Mouse (Mus musculus): ENCODE data around the gene Gm38392. TPM values are rescaled to one million over a fixed set of nuclear protein-coding genes. Genes with fewer than 3 reads are reported as not detected.
"Not testable (repeated sequence)": the region's sequence is repeated elsewhere in the genome, so short reads cannot be mapped to it uniquely, and the experiment has no call there.

The Gm38392 gene
- total RNA-seq, 2 experiments from 2014 or later = 0.33 to 0.43 TPM

DNA sequence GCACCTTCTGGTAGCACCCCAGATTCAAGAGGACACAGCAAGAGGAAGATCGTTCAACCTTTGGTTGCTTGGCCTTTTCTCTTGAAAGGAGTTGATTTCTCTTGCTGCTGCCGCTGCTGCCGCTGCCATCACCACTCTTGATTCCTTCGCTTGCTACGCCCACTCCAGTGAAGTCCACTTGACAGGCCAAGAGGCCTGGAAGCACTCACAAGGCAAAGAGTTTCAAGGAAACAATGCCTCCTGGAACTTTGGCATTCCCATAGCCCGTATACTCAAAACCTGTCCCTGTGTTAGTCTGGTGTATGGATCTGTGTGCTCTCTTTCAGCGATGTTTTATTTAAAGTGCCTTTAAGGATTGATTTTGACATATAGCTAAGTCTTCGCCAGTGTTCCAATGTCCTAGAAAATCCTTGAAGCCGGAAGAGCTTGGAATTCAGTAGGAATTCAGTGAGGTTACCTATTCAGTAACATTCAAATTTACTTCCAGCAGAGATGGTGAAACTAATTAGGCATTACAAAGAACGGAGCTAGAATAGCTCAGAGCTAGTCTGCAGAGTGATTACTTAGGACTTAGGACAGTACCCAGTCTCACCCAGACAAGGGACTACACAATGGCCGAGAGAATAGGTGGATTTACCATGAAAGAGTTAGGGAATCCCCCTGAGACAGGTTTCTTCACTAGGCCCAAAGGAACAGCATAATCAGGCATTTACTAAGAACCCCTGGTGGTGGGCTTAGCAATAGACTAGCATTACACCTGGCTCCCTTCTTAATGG is 5.7 kb downstream of the Gm38392 start:
- intact Hi-C loops (cut with DNase I); DNase-seq: not testable (repeated sequence)

DNA sequence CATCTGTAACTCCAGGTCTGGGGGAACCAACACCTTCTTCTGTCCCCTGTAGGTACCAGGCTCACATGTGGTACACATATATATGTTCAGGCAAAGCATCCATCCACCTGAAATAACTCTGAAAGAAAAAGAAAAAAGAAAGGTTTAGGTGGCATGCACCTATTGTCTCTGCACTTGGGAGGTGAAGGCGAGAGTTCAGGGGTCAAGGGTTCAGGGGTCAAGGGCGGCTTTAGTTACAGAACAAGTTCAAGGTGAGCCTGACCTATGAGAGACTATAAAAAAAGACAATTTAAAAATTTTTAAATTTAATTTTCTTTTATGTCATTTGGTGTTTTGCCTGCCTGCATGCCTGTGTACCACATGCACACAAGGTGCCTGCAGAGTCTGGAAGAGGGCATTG is 7.0 kb downstream of the Gm38392 start:
- DNase-seq = no peak
- intact Hi-C loops (cut with DNase I) = no loop called here

DNA sequence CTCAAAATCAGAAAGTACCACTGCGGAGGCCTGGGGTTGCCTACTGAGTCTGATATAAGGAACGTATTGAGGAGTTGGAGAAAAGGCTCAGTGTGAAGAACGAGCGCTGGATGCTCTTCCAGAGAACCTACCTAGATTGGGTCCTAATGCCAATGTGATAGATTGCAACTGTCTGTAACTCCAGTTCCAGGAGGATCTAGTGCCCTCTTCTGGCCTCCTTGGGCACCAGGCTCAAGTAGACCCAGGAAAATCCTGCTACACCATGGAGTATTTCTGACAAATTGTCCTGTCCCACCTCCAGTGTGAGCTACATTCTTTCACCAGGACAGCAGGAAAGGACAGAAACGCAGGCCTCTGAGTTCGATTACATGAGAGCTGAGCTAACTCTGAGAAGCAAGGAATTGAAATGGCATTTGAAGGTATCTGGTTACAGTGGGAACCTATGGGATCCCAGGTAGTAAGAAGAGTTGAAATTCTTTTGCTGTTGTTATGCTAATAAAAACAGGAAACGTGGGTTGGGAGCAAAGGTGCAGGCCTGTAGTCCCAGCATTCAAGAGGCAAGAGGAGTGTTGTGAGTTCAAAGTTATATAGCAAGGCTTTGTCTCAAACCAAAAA is 10.4 kb downstream of the Gm38392 start:
- intact Hi-C loops (cut with DNase I) = no loop called here
- no peak for DNase-seq

GRCm38 (mm10) chr3:88276121-88276520 is 10.9 kb downstream of the Gm38392 start:
- intact Hi-C loops (cut with DNase I) = no loop called here
- no peak for DNase-seq

- no peak for DNase-seq
- intact Hi-C loops (cut with DNase I) = no loop called here
These were observed 13.0 kb downstream of the Gm38392 start for GRCm38 (mm10) chr3:88274002-88274401.

GRCm38 (mm10) chr3:88271859-88272258 is 15.2 kb downstream of the Gm38392 start:
- intact Hi-C loops (cut with DNase I) = no loop called here
- DNase-seq = no peak

GRCm38 (mm10) chr3:88271298-88271697 is 15.7 kb downstream of the Gm38392 start:
- intact Hi-C loops (cut with DNase I); DNase-seq: not testable (repeated sequence)

GRCm38 (mm10) chr3:88268991-88269390 is 18.0 kb downstream of the Gm38392 start:
- no peak for DNase-seq
- intact Hi-C loops (cut with DNase I) = no loop called here

DNA sequence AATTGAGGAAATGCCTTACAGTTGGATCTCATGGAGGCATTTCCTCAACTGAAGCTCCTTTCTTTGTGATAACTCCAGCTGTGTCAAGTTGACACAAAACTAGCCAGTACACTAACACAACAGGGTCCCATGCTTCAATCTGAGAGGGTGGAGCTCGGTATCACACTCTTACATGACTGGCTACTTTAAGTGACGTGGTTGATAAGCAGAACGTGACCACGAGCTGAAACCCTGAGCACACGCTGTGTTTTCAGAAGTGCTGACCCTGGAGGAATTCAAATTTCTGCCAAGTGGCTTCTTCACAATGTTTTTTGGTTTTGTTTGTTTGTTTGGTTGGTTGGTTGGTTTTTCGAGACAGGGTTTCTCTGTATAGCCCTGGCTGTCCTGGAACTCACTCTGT is 19.0 kb downstream of the Gm38392 start:
- DNase-seq; intact Hi-C loops (cut with DNase I): not testable (repeated sequence)

- no peak for DNase-seq
- intact Hi-C loops (cut with DNase I) = no loop called here
These were observed 24.7 kb downstream of the Gm38392 start for GRCm38 (mm10) chr3:88262346-88262745.

DNA sequence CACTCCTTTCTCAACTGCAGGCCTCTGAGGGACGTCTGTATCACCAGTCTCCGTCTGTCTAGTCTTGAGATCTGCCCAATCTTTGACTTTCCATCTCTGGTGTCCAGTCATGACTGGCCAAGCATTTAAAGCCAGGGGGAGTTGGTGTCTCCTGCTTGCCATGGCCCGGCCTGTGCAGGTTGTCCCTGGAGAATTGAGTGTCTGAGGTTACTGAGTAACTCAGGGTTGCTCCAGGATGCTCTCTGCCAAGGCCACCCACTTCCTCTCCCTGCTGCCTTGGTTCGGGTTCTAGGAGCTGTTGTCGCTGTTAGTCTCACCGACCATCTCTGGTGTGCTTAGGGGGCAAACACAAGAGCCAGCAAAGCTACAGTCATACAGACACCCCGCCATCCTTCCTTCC is 30.6 kb downstream of the Gm38392 start:
- intact Hi-C loops (cut with DNase I) = no loop called here
- no peak for DNase-seq

DNA sequence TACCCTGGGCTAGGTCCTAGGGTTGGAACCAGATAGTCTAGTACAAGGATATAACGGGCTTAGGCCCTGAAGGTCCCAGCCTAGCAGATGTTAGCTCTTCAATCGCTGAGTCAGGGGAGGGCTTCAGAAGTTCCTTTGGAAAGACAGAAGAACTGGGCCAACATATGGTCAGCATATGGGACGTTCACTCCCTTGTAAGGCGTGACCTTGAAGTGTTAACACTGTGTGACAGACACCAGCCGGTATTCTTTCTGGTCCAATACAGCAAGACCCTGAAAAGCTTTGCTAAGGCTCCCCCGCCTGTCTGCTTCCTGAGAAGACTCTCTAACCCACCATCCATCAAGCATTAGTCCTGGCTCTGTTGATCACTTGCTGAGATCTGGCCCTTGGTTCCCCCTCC is 31.1 kb downstream of the Gm38392 start:
- DNase-seq = no peak
- intact Hi-C loops (cut with DNase I) = no loop called here

DNA sequence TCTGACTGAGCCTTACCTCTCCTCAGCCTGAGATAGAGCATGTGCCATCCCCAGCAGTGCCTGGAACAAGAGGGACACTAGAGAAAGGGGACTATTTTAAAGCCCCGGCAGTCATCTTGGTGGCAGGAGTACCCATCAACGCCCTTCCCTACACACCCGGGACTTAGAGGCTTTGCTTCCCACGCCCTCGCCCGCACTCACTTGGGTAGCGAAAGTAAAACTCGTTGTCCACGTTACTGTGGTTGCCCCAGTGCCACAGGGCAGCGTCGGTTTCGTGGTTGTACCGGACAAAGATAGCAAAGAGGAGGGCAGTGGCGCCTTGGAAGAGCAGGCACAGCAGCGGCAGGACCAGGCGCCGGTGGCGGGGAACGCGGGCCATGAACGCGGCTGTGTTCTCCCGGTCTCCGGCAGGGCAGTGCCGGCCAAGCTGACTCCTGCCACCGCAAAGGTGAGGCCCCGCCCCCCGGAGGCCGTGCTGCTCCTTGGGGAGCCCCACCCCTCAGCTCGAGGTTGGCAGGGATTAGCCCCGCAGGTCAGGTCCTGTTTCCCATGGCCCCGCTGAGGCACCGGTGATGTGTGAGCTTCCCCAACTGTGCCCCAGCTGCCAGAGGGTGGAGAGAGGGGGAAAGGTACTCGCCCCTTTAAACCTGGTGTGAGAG is 32.6 kb downstream of the Gm38392 start, which contains the start of gene Rhbg:
Gene Rhbg (minus strand): TSS at position 442 of the 659 bp plus-strand sequence.
- intact Hi-C loops (cut with DNase I) = no loop called here
- no peak for DNase-seq

DNA sequence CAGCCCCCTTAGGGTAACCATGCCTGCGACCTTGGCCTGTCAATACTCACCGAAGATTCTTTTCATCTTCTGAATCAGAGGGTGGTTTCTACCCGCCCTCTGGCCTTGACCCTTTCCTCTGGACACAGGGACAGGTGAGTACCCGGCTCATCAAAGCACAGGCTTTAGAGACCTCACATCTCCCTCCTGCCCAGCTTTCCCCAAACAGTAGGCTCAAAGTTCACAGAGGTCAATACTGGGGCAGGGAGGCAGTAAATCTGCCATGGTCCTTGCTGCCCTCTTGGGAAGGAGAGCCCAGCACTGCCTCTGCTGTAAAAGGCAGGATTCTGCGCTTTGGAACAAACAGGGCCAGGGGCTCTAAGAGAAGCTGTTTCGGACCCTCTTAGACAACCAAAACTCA is 34.3 kb downstream of the Gm38392 start:
- intact Hi-C loops (cut with DNase I) = no loop called here
- DNase-seq = no peak

DNA sequence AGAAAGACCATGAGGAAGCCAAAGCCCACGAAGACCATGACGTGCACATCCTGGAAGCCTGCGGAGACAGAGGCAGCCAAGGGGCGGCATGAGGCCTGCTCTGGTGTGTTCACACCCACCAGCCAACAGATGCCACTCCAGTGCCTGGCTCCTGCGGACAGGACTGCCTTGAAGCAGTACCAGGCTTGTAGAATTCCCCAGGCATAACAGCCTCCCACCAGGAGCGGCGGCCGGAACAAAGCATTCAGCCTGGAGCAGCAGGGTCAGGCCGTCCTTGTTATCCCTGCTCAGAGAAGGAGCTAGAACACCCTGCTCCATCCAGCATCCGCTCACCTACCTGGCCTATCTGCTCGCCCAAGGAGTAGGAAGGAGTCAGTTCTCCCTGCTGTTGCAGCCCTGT is 38.6 kb downstream of the Gm38392 start:
- intact Hi-C loops (cut with DNase I) = no loop called here
- DNase-seq = no peak

DNA sequence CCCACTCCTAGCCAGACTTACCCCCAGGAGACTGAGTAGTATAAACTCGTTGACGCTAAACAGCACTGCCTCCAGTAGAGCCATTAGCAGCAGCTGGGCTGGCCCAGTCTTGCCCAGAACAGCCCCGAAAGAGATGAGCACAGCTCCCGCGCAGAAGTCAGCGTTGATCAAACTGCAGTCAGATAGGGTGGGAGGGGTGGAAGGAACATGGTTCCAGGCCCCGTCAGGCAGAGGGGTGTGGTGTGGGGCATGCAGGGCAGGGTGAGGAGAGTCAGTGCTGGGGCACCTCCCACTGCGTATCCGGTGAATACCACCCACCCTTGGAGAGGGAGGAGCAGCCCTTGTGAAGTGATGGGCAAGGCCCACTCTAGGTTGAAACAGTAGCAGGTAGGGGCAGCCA is 39.3 kb downstream of the Gm38392 start:
- no peak for DNase-seq
- intact Hi-C loops (cut with DNase I) = no loop called here

- peak; percentile 67 to 78 for DNase-seq
- intact Hi-C loops (cut with DNase I) = no loop called here
These were observed 41.2 kb downstream of the Gm38392 start for GRCm38 (mm10) chr3:88245811-88246210.

DNA sequence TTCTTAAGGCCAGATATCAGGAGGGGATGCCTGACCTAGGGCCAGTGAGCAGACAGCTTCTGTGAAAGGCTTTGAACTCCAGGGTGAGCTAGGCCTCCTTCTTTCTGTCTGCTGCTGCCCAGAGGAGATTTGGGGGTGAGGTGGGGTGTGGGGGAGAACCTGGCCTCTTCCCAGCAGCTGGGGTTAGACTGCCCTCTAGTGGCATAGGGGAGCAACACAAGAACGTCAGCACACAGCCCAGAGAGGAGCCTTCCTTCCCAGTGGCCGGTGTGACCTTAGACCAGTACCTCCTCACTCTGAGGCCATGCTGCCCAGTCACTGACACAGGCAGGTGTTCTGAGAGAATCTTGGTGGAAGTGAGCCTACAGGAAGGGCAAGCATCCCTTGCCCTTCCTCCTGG is 42.9 kb downstream of the Gm38392 start:
- DNase-seq = peak; percentile 29 to 45
- intact Hi-C loops (cut with DNase I) = loop anchor here (5.0 kb wide), 2 partner anchors 122 to 237 kb away; no protein-coding TSS in a partner anchor

DNA sequence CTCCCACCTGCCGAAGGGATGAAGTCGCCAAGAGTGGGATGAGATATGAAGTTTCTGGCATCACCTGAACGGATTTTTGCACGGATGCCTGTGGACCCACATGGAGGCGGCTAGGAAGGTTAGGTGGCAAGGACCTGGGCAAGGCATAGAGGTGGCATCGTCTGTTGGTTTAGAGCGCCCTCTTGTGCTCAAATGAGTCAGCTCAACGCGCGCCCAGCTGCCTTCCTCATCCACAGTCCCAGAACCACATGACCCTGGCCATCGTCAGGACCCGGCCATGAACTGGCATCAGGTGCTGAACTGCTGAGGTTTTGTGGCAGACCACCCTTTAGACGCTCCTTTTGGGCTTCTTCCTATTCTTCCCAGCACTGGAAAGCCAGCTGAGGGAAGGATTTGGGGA is 44.5 kb downstream of the Gm38392 start:
- peak; percentile 74 to 79 for DNase-seq
- intact Hi-C loops (cut with DNase I) = loop anchor here (1.0 to 5.0 kb wide), 4 partner anchors 50 to 235 kb away; no protein-coding TSS in a partner anchor

DNA sequence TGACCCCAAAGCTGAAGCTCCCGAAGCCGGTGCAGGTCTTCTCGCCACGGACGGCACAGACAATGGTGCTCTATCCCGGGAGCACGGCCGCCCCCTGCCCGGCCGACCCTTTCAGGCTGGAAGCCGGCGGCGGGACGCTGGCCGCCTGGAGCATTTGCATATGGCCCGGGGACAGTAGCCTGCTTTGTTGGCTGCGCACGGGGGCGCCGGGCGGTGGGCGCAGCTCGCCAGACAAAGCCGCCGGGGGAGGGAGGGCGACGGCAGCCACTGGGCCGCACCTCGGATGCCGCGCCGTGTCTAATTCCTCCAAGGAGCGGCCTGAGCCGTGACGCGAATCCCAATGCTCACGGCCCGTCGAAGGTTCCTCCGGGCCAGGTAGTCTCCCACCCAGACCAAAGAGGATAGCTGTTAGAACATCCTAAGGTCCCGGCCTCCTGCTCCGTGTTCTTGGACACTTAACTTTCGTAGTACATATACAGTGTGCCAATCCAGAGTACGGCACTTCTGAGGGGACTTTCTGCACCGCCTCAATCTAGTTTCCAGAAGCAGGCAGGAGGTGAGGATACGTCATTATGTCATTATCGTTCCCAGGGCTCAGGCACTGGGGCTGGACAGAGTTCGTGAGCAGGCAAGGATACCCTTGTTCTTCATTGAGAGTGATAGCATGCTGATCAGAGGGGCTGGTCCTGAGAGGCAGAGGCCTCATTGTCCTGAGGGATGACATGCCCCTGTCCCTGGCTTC is 45.8 kb downstream of the Gm38392 start:
- DNase-seq = no peak
- intact Hi-C loops (cut with DNase I) = loop anchor here (5.0 kb wide), 2 partner anchors 119 to 234 kb away; no protein-coding TSS in a partner anchor

- DNase-seq = no peak
- intact Hi-C loops (cut with DNase I) = no loop called here
These were observed 47.6 kb downstream of the Gm38392 start for GRCm38 (mm10) chr3:88239446-88239845.
